Mouse (Mus musculus): ENCODE measurements around the gene Tmtc2. TPM values are rescaled to one million over a fixed set of nuclear protein-coding genes. Genes with fewer than 3 reads are reported as not detected.

Gene Tmtc2
- polyA plus RNA-seq, 1 experiment: 5.2 TPM

DNA sequence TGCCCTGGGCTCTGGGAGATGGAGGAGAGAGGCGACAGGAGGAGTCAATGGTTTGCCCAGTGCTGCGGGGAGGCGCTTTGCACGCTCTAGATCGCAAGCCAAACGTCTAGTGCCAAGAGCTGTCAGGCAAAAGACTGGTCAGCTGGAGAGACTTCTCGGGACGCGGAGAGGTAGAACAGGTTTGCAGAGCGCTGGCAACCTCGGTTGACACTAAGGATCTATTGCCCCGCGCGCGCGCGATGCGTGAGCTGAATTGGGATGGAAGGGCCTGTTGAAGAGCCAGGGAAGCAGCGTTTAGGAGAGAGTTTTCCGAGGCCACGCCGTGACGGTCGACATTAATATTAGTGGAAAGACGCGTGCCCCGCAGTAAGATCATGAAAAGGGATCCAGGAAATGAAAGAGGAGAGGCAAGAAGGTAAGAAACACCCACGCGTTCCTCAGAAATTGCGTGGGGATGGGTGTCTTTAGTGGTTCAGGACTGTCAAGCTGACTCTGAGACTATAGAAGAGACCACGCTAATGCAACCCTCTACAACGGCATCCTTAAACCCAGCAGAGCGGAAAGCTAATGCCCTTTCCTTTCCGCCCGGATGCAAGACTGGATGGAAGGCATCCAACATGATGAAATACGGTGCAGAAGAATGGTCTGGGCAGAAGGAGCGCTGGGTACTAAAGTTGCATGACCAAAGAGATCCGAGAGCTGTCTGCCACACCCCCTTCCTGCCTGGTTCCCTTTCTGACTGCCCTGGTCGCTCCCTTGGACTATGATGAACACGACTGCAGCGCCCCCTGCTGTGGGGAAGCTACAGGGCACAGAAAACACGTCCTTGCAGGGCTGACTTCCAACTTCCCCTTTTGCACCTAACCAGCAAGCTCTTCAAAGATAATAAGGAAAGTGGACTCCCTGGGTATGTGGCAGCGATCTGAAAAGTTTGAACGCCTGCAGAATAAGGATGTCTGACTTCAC lies 727 bp upstream of the Tmtc2 start:
- Histone ChIP-seq H3K4me3 (ENCODE audit: insufficient read depth, low read length) (peak overlapping the region; percentile 66), H3K27ac (ENCODE audit: insufficient read depth, low read length) (peak overlapping the region; percentile 51; the same call in 1 of the 2 replicates), H3K4me1 (ENCODE audit: control insufficient read depth, insufficient read depth, low read length) (no peaks in the 10 kb centered on the region; the same call in 1 of the 2 replicates)
- TF ChIP-seq CTCF (IDR thresholded peaks at IDR 0.05; ENCODE audit: extremely low read depth, insufficient read depth, low read length) (peak; percentile 93), POLR2A (IDR thresholded peaks at IDR 0.05; ENCODE audit: extremely low read depth, insufficient read depth, low read length) (no peak)

DNA sequence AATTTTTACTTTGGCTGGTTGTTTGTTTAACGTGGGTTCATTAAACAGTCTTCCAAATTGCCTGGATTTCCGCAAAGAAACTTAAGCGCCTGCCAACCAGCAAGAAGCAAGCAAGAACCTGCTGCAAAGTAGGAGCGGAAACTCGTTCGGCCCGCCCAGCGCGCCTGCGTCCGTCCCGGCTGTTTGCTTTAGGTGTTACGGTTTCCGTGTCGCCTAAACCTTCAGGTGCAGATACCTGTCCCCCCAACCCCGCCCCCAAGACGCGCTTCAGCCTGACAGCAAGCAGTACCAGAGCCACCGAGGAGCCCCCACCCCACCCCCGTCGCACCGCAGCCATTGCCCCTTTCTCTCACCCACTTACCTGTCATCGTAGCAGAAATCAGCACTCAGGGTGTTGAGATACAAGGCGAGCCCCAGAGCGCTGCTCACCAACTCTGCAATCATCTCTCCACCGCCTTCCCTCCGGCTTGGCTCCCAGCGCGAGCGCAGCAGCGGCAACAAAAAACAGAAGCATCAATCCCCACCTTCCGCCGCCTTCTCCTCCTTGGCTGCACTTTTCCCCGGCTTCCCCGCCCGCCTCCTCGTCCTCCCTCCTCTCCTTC lies 844 bp downstream of the Tmtc2 start:
- no peak for TF ChIP-seq CTCF (IDR thresholded peaks at IDR 0.05; ENCODE audit: extremely low read depth, insufficient read depth, low read length)
- no peak for TF ChIP-seq POLR2A (IDR thresholded peaks at IDR 0.05; ENCODE audit: extremely low read depth, insufficient read depth, low read length)
- H3K27ac ChIP-seq (ENCODE audit: insufficient read depth, low read length): 0 out of 2 replicates have a peak overlapping the region, but pooled peaks have one; percentile 5
- H3K4me1 ChIP-seq (ENCODE audit: control insufficient read depth, insufficient read depth, low read length): no peaks in the 10 kb centered on the region; the same call in 1 of the 2 replicates
- H3K4me3 ChIP-seq (ENCODE audit: insufficient read depth, low read length): peak overlapping the region; percentile 66

DNA sequence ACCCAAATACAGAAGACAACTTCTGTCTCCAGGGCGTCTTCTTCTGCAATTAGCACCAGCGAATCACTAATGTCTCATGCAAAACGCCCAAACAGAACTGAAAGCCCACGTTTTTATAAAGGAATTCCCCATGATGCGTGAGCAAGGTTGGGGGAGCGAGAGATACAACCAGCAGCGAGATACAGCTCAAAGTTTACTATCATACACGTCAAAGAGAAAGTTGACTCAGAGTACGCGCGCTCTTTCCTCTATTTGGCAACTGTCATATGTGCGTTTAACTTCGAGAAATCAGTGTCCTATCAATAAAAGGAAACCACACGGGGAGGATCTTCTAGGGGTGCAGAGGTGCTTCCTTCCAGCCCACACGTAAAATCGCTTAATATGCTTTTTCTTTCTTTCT lies 1.4 kb downstream of the Tmtc2 start:
- H3K27ac ChIP-seq (ENCODE audit: insufficient read depth, low read length): no peak overlapping the region
- H3K4me3 ChIP-seq (ENCODE audit: insufficient read depth, low read length): peak overlapping the region; percentile 66
- no peaks in the 10 kb centered on the region for H3K4me1 ChIP-seq (ENCODE audit: control insufficient read depth, insufficient read depth, low read length)
- no peak for TF ChIP-seq POLR2A (IDR thresholded peaks at IDR 0.05; ENCODE audit: extremely low read depth, insufficient read depth, low read length)
- TF ChIP-seq CTCF (IDR thresholded peaks at IDR 0.05; ENCODE audit: extremely low read depth, insufficient read depth, low read length): no peak

DNA sequence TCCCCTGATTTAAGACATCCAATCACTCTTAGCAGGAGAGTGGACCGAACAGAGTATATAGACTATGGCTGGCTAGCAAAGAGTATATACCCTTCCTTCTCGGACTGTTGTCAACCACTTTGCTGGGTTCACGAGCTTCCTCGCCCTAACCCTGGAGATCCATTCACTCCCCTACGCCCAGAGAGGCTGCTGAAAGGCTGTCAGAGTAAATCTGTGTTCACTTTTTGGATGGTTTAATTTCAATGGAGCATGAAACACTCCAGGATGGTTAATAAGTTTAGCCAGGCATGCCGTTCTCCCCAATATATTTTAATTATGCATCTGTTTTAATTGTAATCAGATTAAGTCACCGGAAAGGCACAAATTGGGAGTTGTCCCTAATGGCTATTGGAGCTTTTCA lies 1.9 kb downstream of the Tmtc2 start:
- Histone ChIP-seq H3K4me1 (ENCODE audit: control insufficient read depth, insufficient read depth, low read length) (no peaks in the 10 kb centered on the region), H3K27ac (ENCODE audit: insufficient read depth, low read length) (no peak overlapping the region), H3K4me3 (ENCODE audit: insufficient read depth, low read length) (peak overlapping the region; percentile 8)
- TF ChIP-seq CTCF (IDR thresholded peaks at IDR 0.05; ENCODE audit: extremely low read depth, insufficient read depth, low read length): no peak
- TF ChIP-seq POLR2A (IDR thresholded peaks at IDR 0.05; ENCODE audit: extremely low read depth, insufficient read depth, low read length): no peak

DNA sequence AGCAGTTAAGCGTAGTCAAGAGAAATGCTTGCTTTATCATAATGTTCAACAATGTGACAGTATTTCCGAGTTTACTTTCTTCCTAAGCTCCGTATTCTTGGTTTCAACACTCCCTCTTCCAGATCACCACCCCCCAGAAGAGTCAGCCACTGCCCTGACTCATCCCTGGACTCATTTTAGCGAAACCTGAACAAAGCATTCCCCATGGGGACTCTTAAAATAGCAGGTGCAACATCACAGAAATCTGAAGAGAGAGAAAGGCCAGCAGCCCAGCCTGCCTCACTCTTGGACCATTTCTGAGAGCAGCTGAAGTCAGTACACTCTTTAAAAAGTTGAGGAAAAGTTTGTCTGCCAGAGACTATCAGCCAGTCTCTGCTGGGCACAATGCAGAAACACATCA lies 2.4 kb downstream of the Tmtc2 start:
- no peaks in the 10 kb centered on the region for H3K4me1 ChIP-seq (ENCODE audit: control insufficient read depth, insufficient read depth, low read length)
- H3K27ac ChIP-seq (ENCODE audit: insufficient read depth, low read length): no peak overlapping the region
- H3K4me3 ChIP-seq (ENCODE audit: insufficient read depth, low read length): peak overlapping the region; percentile 8
- TF ChIP-seq CTCF (IDR thresholded peaks at IDR 0.05; ENCODE audit: extremely low read depth, insufficient read depth, low read length) (no peak), POLR2A (IDR thresholded peaks at IDR 0.05; ENCODE audit: extremely low read depth, insufficient read depth, low read length) (no peak)

DNA sequence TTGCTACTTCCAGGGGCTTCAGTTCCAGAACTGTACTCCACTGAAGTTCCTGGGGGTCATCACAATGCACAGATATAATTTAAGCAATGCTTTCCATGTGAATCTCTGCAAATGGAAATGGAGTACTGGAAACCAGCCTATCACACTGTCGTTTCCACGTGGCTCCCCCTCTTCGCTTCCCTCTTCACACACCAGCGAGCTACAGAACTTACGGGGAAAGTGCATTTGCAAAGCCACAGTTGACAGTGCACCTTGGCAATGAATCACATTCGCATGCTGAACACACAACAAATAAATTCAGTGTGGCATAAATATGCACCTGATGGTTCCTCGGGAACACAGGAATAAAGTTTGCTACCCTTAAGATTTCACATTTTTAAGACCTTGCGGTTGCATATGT lies 3.2 kb downstream of the Tmtc2 start:
- H3K27ac ChIP-seq (ENCODE audit: insufficient read depth, low read length): no peak overlapping the region
- no peaks in the 10 kb centered on the region for H3K4me1 ChIP-seq (ENCODE audit: control insufficient read depth, insufficient read depth, low read length)
- H3K4me3 ChIP-seq (ENCODE audit: insufficient read depth, low read length): no peak overlapping the region
- TF ChIP-seq POLR2A (IDR thresholded peaks at IDR 0.05; ENCODE audit: extremely low read depth, insufficient read depth, low read length) (no peak), CTCF (IDR thresholded peaks at IDR 0.05; ENCODE audit: extremely low read depth, insufficient read depth, low read length) (no peak)

DNA sequence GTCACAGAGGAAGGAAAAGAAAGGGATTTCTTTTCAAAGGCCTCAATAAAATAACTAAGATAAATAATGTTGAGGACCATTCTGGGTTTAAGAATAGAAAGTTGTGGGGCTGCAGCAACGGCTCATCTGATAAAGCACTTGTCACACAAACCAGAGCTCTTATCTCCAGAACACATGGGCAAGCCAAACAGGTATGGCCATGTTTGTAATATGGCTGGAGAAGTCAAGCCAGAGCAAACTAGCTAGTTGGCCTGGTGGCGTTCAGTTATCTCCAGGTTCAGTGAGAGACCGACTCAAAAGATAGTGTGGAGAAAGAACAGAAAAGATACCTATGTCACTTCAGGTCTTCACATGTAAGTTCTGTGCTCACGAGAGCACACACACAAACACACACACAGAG lies 4.7 kb downstream of the Tmtc2 start:
- Histone ChIP-seq H3K4me3 (ENCODE audit: insufficient read depth, low read length) (no peak overlapping the region), H3K4me1 (ENCODE audit: control insufficient read depth, insufficient read depth, low read length) (no peaks in the 10 kb centered on the region), H3K27ac (ENCODE audit: insufficient read depth, low read length) (no peak overlapping the region)
- TF ChIP-seq POLR2A (IDR thresholded peaks at IDR 0.05; ENCODE audit: extremely low read depth, insufficient read depth, low read length): no peak

DNA sequence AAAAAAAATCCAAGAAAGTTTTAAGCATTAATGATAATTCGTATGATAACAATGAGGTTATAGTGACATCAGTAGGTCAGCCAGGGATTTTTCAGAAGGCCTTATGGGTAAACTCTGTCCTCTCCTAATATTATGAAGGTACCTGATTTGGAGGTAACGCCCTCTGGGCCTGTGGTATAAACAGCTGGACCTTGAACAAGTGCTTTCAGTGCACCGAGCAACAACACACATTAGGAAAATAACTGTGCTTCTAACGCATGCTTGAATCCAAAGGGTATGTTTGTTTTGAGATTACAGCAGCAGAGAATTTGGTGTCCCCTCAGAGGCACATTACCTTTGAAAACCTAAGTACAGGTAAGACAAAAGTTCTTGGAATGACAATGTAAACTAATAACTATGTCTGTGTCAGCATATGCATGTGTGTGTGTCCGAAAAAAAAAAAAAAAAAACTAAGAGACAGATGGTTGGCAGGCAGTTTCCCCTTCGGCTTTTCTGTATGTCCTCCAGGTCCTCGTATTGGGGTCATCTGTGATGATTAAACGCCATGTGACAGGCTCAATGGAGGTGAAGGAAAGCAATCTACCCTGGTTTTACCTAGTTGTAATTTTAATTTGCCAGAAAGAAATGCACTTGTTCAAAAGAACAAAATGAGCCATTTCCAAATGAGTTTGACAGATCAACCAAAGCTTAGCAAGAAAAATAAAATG lies 6.3 kb downstream of the Tmtc2 start:
- H3K27ac ChIP-seq (ENCODE audit: insufficient read depth, low read length): no peak overlapping the region
- no peak for TF ChIP-seq POLR2A (IDR thresholded peaks at IDR 0.05; ENCODE audit: extremely low read depth, insufficient read depth, low read length)
- no peak for TF ChIP-seq CTCF (IDR thresholded peaks at IDR 0.05; ENCODE audit: extremely low read depth, insufficient read depth, low read length)

DNA sequence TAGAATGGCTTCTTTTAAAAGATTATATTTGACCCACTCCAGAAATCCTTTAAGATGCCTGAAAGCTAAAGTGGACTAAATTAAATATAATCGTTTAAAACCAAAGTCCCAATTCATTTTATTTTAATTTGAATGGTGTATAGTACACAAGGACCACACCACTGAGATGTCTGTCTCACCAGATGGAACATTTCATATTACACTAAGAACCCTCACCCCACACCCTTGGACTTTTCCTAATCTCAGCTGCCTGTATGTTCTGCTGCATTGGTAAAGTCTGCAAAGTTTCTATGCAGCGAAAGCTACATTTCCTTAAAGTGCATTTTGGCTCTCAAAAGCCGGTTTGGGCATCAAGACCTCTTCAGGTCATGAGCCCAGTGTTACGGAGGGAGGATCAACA lies 12.7 kb downstream of the Tmtc2 start:
- Histone ChIP-seq H3K4me1 (ENCODE audit: control insufficient read depth, insufficient read depth, low read length) (no peaks in the 10 kb centered on the region; the same call in 1 of the 2 replicates), H3K4me3 (ENCODE audit: insufficient read depth, low read length) (no peak overlapping the region), H3K27ac (ENCODE audit: insufficient read depth, low read length) (no peak overlapping the region)
- TF ChIP-seq POLR2A (IDR thresholded peaks at IDR 0.05; ENCODE audit: extremely low read depth, insufficient read depth, low read length) (no peak), CTCF (IDR thresholded peaks at IDR 0.05; ENCODE audit: extremely low read depth, insufficient read depth, low read length) (no peak)

More for the DNA sequence above, 6.3 kb downstream of the Tmtc2 start:
- no peaks in the 10 kb centered on the region for H3K4me1 ChIP-seq (ENCODE audit: control insufficient read depth, insufficient read depth, low read length)
- H3K4me3 ChIP-seq (ENCODE audit: insufficient read depth, low read length): no peak overlapping the region

Data from cortical plate, adult 2 months (tissue).